Mouse (Mus musculus) E14TG2a.4 (cell line): ENCODE measurements around the gene Ccdc65.

ENCODE experiments used
- H3K27me3 ChIP-seq: 2 replicates; pipeline ENCODE4 v1.6.1; 2014; ENCODE audit warnings: low read length, control low read depth; ENCODE audit not compliant: insufficient read depth
- H3K36me3 ChIP-seq: 2 replicates; pipeline ENCODE4 v1.6.1; 2014; ENCODE audit warnings: low read length, control low read depth; ENCODE audit not compliant: insufficient read depth
- H3K4me1 ChIP-seq: replicated peaks from 2 replicates; pipeline ENCODE4 v1.6.1; 2014; ENCODE audit warnings: low read depth, low read length, control low read depth
- H3K4me3 ChIP-seq: replicated peaks from 2 replicates; pipeline ENCODE4 v1.5.1; 2014; ENCODE audit warnings: mild to moderate bottlenecking, low read length
- H3K9me3 ChIP-seq: 2 replicates; pipeline ENCODE4 v1.6.1; 2014; ENCODE audit warnings: low read length, control low read depth
- CTCF ChIP-seq: conservative IDR thresholded peaks from 2 replicates; pipeline ENCODE4 v1.5.1; 2014; ENCODE audit warnings: low read length
- NANOG ChIP-seq: IDR thresholded peaks from 2 replicates; pipeline ENCODE4 v1.6.1; 2014; ENCODE audit warnings: borderline replicate concordance, low read length, mixed read lengths
- POU5F1 ChIP-seq: IDR thresholded peaks from 2 replicates; pipeline ENCODE4 v1.6.1; 2014; ENCODE audit warnings: low read length, borderline replicate concordance

Ccdc65 gene

GRCm38 (mm10) chr15:98707766-98708372 is at the start of gene Ccdc65:
TSS of gene Ccdc65 (plus strand) at chr15:98708207.
- TF ChIP-seq NANOG (no peak), CTCF (peak; percentile 59)
- Histone ChIP-seq H3K27me3 (peaks cover 43% of the 10 kb centered on the region), H3K4me1 (peaks cover 10% of the 10 kb centered on the region; the same call in 1 of the 2 replicates), H3K9me3 (no peaks in the 10 kb centered on the region), H3K36me3 (no peaks in the 10 kb centered on the region), H3K4me3 (peak within 1 kb of the TSS; percentile 82)

GRCm38 (mm10) chr15:98662198-98662566 is 45.8 kb upstream of the Ccdc65 start:
- TF ChIP-seq POU5F1, result no peak
- no peak for TF ChIP-seq NANOG
- no peak for TF ChIP-seq CTCF

GRCm38 (mm10) chr15:98662567-98663545 is 45.2 kb upstream of the Ccdc65 start, which contains the start of gene Ddx23:
TSS of gene Ddx23 (minus strand) at chr15:98662894.
- no peaks in the 10 kb centered on the region for H3K27me3 ChIP-seq
- no peaks in the 10 kb centered on the region for H3K9me3 ChIP-seq
- peak within 1 kb of the TSS; percentile 97 for H3K4me3 ChIP-seq
- H3K36me3 ChIP-seq, result peaks cover 33% of the 10 kb centered on the region
- H3K4me1 ChIP-seq, result peaks cover 30% of the 10 kb centered on the region
- TF ChIP-seq CTCF (no peak), POU5F1 (no peak), NANOG (no peak)

More at GRCm38 (mm10) chr15:98662198-98662566, 45.8 kb upstream of the Ccdc65 start:
- Histone ChIP-seq H3K9me3 (no peaks in the 10 kb centered on the region), H3K36me3 (peaks cover 40% of the 10 kb centered on the region), H3K4me1 (peaks cover 36% of the 10 kb centered on the region), H3K27me3 (no peaks in the 10 kb centered on the region), H3K4me3 (peak overlapping the region; percentile 97)

GRCm38 (mm10) chr15:98664042-98664907 is 43.7 kb upstream of the Ccdc65 start:
- Histone ChIP-seq H3K36me3 (peaks cover 22% of the 10 kb centered on the region), H3K4me3 (no peak overlapping the region), H3K4me1 (peaks cover 24% of the 10 kb centered on the region), H3K27me3 (no peaks in the 10 kb centered on the region), H3K9me3 (no peaks in the 10 kb centered on the region)
- no peak for TF ChIP-seq NANOG
- TF ChIP-seq POU5F1, result no peak
- TF ChIP-seq CTCF, result peak; percentile 19

GRCm38 (mm10) chr15:98672592-98672991 is 35.4 kb upstream of the Ccdc65 start:
- Histone ChIP-seq H3K36me3 (peaks cover 25% of the 10 kb centered on the region), H3K27me3 (peaks cover 29% of the 10 kb centered on the region), H3K9me3 (peaks cover 23% of the 10 kb centered on the region), H3K4me3 (no peak overlapping the region), H3K4me1 (peaks cover 55% of the 10 kb centered on the region)
- TF ChIP-seq NANOG, result no peak
- no peak for TF ChIP-seq POU5F1
- no peak for TF ChIP-seq CTCF

- Histone ChIP-seq H3K9me3 (peaks cover 23% of the 10 kb centered on the region), H3K4me3 (no peak overlapping the region), H3K27me3 (peaks cover 37% of the 10 kb centered on the region), H3K36me3 (peaks cover 25% of the 10 kb centered on the region), H3K4me1 (peaks cover 59% of the 10 kb centered on the region)
- TF ChIP-seq POU5F1 (no peak), CTCF (no peak), NANOG (no peak)
These were observed 34.3 kb upstream of the Ccdc65 start for GRCm38 (mm10) chr15:98673732-98674131.

GRCm38 (mm10) chr15:98674284-98674993 is 33.6 kb upstream of the Ccdc65 start:
- TF ChIP-seq CTCF, result no peak
- no peak for TF ChIP-seq POU5F1
- no peak for TF ChIP-seq NANOG
- Histone ChIP-seq H3K36me3 (peaks cover 22% of the 10 kb centered on the region), H3K27me3 (peaks cover 44% of the 10 kb centered on the region), H3K9me3 (peaks cover 23% of the 10 kb centered on the region), H3K4me1 (peaks cover 56% of the 10 kb centered on the region), H3K4me3 (peak overlapping the region; percentile 79)
